ENCODE assay signal across 9 mouse cellular contexts in the genomic region with DNA sequence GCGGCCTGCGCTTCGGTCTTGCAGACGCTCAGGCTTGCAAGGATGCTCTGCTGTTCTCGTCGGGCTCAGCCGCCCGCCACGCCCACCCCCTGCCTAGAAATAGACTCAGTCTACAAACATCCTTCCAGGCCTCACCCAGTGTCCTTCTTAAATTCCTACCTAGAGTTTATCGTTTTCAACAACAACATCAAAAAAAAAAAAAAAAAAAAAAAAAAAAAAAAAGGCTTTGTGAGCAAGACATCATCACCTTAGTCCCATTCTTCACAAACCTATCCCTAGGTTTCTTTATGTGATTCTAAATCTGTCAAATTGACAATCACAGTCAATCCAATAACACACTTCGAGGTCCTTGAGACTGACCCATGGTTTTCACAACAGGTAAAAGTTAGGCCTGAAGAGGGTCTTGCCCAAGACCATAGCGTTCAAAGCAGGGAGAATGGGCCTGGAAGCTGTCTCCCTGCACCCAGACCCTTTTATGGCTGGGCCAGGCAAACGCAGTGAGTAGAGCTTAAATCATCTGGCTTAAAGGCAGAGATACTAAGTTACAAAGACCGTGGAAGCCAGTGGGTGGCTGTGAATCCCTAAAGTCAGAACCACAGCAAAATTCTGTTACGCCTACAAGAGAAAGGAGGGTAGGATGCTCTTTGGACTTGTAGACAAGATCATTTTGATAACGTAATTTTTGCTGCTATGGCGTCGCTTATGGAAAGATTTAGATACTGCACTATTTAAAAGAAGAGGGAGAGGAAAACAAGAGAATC. TPM values are rescaled to one million over a fixed set of nuclear protein-coding genes. Genes with fewer than 3 reads are reported as not detected.
DNase-seq lines count a peak whose midpoint lies in the region; ATAC-seq and TF ChIP-seq lines count a peak whose summit lies in the region.
"Had no signal": no experiment of that assay in that cellular context is flagged by ENCODE, and none has a peak within 500 bp of the region (broad histone marks: within the 10 kb centered on the region; RNA-seq: fewer than 3 reads in every experiment).

No protein-coding gene starts in this region.

- H3K9me3 ChIP-seq in kidney, embryonic 14.5 days (ENCODE audit: control insufficient read depth, low read length): no peaks in the 10 kb centered on the region
- peaks cover 3% of the 10 kb centered on the region; the same call in 1 of the 2 replicates for H3K9me3 ChIP-seq in hindbrain, embryonic 13.5 days
- no peaks in the 10 kb centered on the region for H3K9me3 ChIP-seq in midbrain, embryonic 16.5 days (replicated peaks; ENCODE audit: control insufficient read depth, low read length, poor library complexity, severe bottlenecking)

- DNase-seq in kidney, adult 11 months: no peak
- DNase-seq in T-cell, adult 2 months (ENCODE audit: low spot score): no peak
- no peak for DNase-seq in thymus, adult 2 months
- no peak for DNase-seq in layer of hippocampus, adult 9-10 months (ENCODE audit: low spot score)

- H3K4me2 ChIP-seq in kidney, embryonic 14.5 days (replicated peaks; ENCODE audit: low read depth, low read length): peak overlapping the region; percentile 60
- H3K4me2 ChIP-seq in hindbrain, embryonic 13.5 days: peak overlapping the region; percentile 77
- peak overlapping the region; percentile 50 for H3K4me2 ChIP-seq in midbrain, embryonic 16.5 days (ENCODE audit: low read length)

- no peaks in the 10 kb centered on the region for H3K36me3 ChIP-seq in kidney, embryonic 14.5 days (ENCODE audit: control insufficient read depth, insufficient read depth, low read length)
- peaks cover 16% of the 10 kb centered on the region for H3K36me3 ChIP-seq in hindbrain, embryonic 13.5 days
- no peaks in the 10 kb centered on the region; the same call in 1 of the 2 replicates for H3K36me3 ChIP-seq in midbrain, embryonic 16.5 days (ENCODE audit: control insufficient read depth, insufficient read depth, low read length)
- H3K36me3 ChIP-seq in thymus, adult 2 months (ENCODE audit: control insufficient read depth, insufficient read depth, low read length): no peaks in the 10 kb centered on the region

- no peak for TF ChIP-seq CTCF in bone marrow macrophage, adult 2 months (IDR thresholded peaks at IDR 0.05; ENCODE audit: low read depth, low read length)
- TF ChIP-seq CTCF in thymus, adult 2 months (IDR thresholded peaks at IDR 0.05; ENCODE audit: borderline replicate concordance, control insufficient read depth, extremely low read depth, insufficient read depth, low read length, poor library complexity): no peak

- ATAC-seq in kidney, embryonic 14.5 days (ENCODE audit: low FRiP score, low TSS enrichment): no peak
- no peak for ATAC-seq in hindbrain, embryonic 13.5 days (ENCODE audit: low FRiP score)
- ATAC-seq in midbrain, embryonic 16.5 days: no peak

- H3K27ac ChIP-seq in kidney, embryonic 14.5 days (ENCODE audit: low read depth, low read length): no peak overlapping the region
- no peak overlapping the region for H3K27ac ChIP-seq in bone marrow macrophage, adult 2 months (ENCODE audit: insufficient read depth, low read depth, low read length)
- peak overlapping the region; percentile 99 for H3K27ac ChIP-seq in hindbrain, embryonic 13.5 days
- peak overlapping the region; percentile 93 for H3K27ac ChIP-seq in midbrain, embryonic 16.5 days (ENCODE audit: low read length)
- H3K27ac ChIP-seq in thymus, adult 2 months (ENCODE audit: control insufficient read depth, insufficient read depth, low read length): no peak overlapping the region
- H3K27ac ChIP-seq: macrophage had no signal

- 31% methylated on average over 18 of the region's 18 CpGs for WGBS in kidney, embryonic 14.5 days
- 44% methylated on average over 14 of the region's 18 CpGs for WGBS in hindbrain, embryonic 13.5 days
- WGBS in midbrain, embryonic 16.5 days: 30% methylated on average over 18 of the region's 18 CpGs
- WGBS in thymus, adult 2 months: 45% methylated on average over 17 of the region's 18 CpGs

- H3K4me1 ChIP-seq in kidney, embryonic 14.5 days (ENCODE audit: control insufficient read depth, insufficient read depth, low read length): 0 out of 2 replicates have a peak, but pooled peaks cover 6% of the 10 kb centered on the region
- H3K4me1 ChIP-seq in bone marrow macrophage, adult 2 months (ENCODE audit: control insufficient read depth, insufficient read depth, low read length): no peaks in the 10 kb centered on the region; the same call in 1 of the 2 replicates
- H3K4me1 ChIP-seq in hindbrain, embryonic 13.5 days (replicated peaks): peaks cover 31% of the 10 kb centered on the region
- peaks cover 17% of the 10 kb centered on the region for H3K4me1 ChIP-seq in midbrain, embryonic 16.5 days (ENCODE audit: control insufficient read depth, insufficient read depth, low read length)
- H3K4me1 ChIP-seq in thymus, adult 2 months (replicated peaks; ENCODE audit: control insufficient read depth, insufficient read depth, low read length): peaks cover 7% of the 10 kb centered on the region

- no peak for TF ChIP-seq POLR2A in bone marrow macrophage, adult 2 months (IDR thresholded peaks at IDR 0.05; ENCODE audit: borderline replicate concordance, low read depth, low read length)
- no peak for TF ChIP-seq POLR2A in thymus, adult 2 months (IDR thresholded peaks at IDR 0.05; ENCODE audit: control insufficient read depth, extremely low read depth, insufficient read depth, low read length, poor library complexity)

- peak overlapping the region; percentile 59 for H3K4me3 ChIP-seq in kidney, embryonic 14.5 days (ENCODE audit: low read length)
- H3K4me3 ChIP-seq in bone marrow macrophage, adult 2 months (ENCODE audit: insufficient read depth, low read length): peak overlapping the region; percentile 51
- H3K4me3 ChIP-seq in hindbrain, embryonic 13.5 days: 0 out of 2 replicates have a peak overlapping the region, but pooled peaks have one; percentile 63
- peak overlapping the region; percentile 47 for H3K4me3 ChIP-seq in midbrain, embryonic 16.5 days (ENCODE audit: low read depth, low read length)
- no peak overlapping the region for H3K4me3 ChIP-seq in thymus, adult 2 months (ENCODE audit: control insufficient read depth, insufficient read depth, low read length)

- no peaks in the 10 kb centered on the region for H3K27me3 ChIP-seq in kidney, embryonic 14.5 days (ENCODE audit: control insufficient read depth, insufficient read depth, low read length)
- no peaks in the 10 kb centered on the region for H3K27me3 ChIP-seq in hindbrain, embryonic 13.5 days
- H3K27me3 ChIP-seq in midbrain, embryonic 16.5 days (ENCODE audit: control insufficient read depth, insufficient read depth, low read depth, low read length): no peaks in the 10 kb centered on the region; the same call in 1 of the 2 replicates
- no peaks in the 10 kb centered on the region for H3K27me3 ChIP-seq in thymus, adult 2 months (ENCODE audit: control insufficient read depth, insufficient read depth, low read length)

- H3K9ac ChIP-seq in kidney, embryonic 14.5 days (ENCODE audit: low read depth, low read length): no peak overlapping the region
- peak overlapping the region; percentile 31 for H3K9ac ChIP-seq in hindbrain, embryonic 13.5 days
- H3K9ac ChIP-seq in midbrain, embryonic 16.5 days (ENCODE audit: low read depth, low read length): peak overlapping the region; percentile 45; the same call in 1 of the 2 replicates

RNA-seq across cellular contexts. Expression of a gene that starts 0.5 kb away (rescaled TPM):
- 4.8 and 7.9 TPM in 2 replicates for polyA plus RNA-seq in kidney, embryonic 14.5 days (2014; fragmentation: Nextera tagmentation; extraction: Ambion mirVana)
- 7.4 and 7.6 TPM in 2 replicates for polyA plus RNA-seq in bone marrow macrophage, adult 2 months (2012; ENCODE audit: insufficient read depth, insufficient read length, missing spikeins)
- 37.3 and 39.7 TPM in 2 replicates for polyA plus RNA-seq in hindbrain, embryonic 13.5 days (2015; fragmentation: Nextera tagmentation; extraction: Ambion mirVana)
- 48.4 and 54.3 TPM in 2 replicates for polyA plus RNA-seq in midbrain, embryonic 16.5 days (2015; fragmentation: Nextera tagmentation; extraction: Ambion mirVana)
- polyA plus RNA-seq in thymus, adult 2 months (2012; rRNA removed): 18.8 and 20.4 TPM in 2 replicates

RNA-seq across cellular contexts. Expression of a gene that starts 59.3 kb away (rescaled TPM):
- 3.5 and 8.1 TPM in 2 replicates for polyA plus RNA-seq in kidney, embryonic 14.5 days (2014; fragmentation: Nextera tagmentation; extraction: Ambion mirVana)
- polyA plus RNA-seq in bone marrow macrophage, adult 2 months (2012; ENCODE audit: insufficient read depth, insufficient read length, missing spikeins): 18.2 and 18.6 TPM in 2 replicates
- 7.2 and 9.2 TPM in 2 replicates for polyA plus RNA-seq in hindbrain, embryonic 13.5 days (2015; fragmentation: Nextera tagmentation; extraction: Ambion mirVana)
- 7.6 TPM in 2 replicates for polyA plus RNA-seq in midbrain, embryonic 16.5 days (2015; fragmentation: Nextera tagmentation; extraction: Ambion mirVana)
- 22.0 and 27.6 TPM in 2 replicates for polyA plus RNA-seq in thymus, adult 2 months (2012; rRNA removed)

Comparison
In these comparisons a context has a peak if more than half of its experiments do, and no peak if none do; other contexts are left out.
1. H3K27ac ChIP-seq: peak in hindbrain, embryonic 13.5 days (single experiment) and midbrain, embryonic 16.5 days (single experiment); none in kidney, embryonic 14.5 days (single experiment), bone marrow macrophage, adult 2 months (single experiment) and thymus, adult 2 months (single experiment).
2. Peak in every context shown above with its lines, with median percentiles within 50 percentile points of each other: H3K4me2 ChIP-seq.